In genomic region chr8:71395629-71396028, GRCm38 (mm10) we compare ENCODE assay signal across 8 mouse cellular contexts. TPM values are rescaled to one million over a fixed set of nuclear protein-coding genes. Genes with fewer than 3 reads are reported as not detected.
DNase-seq lines count a peak whose midpoint lies in the region; ATAC-seq and TF ChIP-seq lines count a peak whose summit lies in the region.

TSS of gene Ushbp1 (minus strand) at chr8:71395802.

- peaks cover 12% of the 10 kb centered on the region for H3K36me3 ChIP-seq in ES-Bruce4 (ENCODE audit: control insufficient read depth, insufficient read depth, low read length, poor library complexity, severe bottlenecking)
- peaks cover 10% of the 10 kb centered on the region for H3K36me3 ChIP-seq in intestine, embryonic 16.5 days (ENCODE audit: control insufficient read depth, insufficient read depth, low read length)
- H3K36me3 ChIP-seq in stomach, embryonic 15.5 days: peaks cover 7% of the 10 kb centered on the region; the same call in 1 of the 2 replicates

- no peaks in the 10 kb centered on the region for H3K4me1 ChIP-seq in ES-Bruce4 (ENCODE audit: control insufficient read depth, insufficient read depth, low read length)
- H3K4me1 ChIP-seq in intestine, embryonic 16.5 days (ENCODE audit: control insufficient read depth, insufficient read depth, low read length): peaks cover 7% of the 10 kb centered on the region
- peaks cover 12% of the 10 kb centered on the region for H3K4me1 ChIP-seq in stomach, embryonic 15.5 days

- no peaks in the 10 kb centered on the region for H3K27me3 ChIP-seq in ES-Bruce4 (ENCODE audit: control insufficient read depth, insufficient read depth, low read length, poor library complexity, severe bottlenecking)
- no peaks in the 10 kb centered on the region for H3K27me3 ChIP-seq in intestine, embryonic 16.5 days (replicated peaks; ENCODE audit: control insufficient read depth, insufficient read depth, low read length)
- no peaks in the 10 kb centered on the region for H3K27me3 ChIP-seq in stomach, embryonic 15.5 days (replicated peaks)

- no peaks in the 10 kb centered on the region for H3K9me3 ChIP-seq in ES-Bruce4 (replicated peaks; ENCODE audit: control insufficient read depth, insufficient read depth, low read length, poor library complexity, severe bottlenecking)
- H3K9me3 ChIP-seq in intestine, embryonic 16.5 days (ENCODE audit: control insufficient read depth, low read length): no peaks in the 10 kb centered on the region
- no peaks in the 10 kb centered on the region for H3K9me3 ChIP-seq in stomach, embryonic 15.5 days

- H3K27ac ChIP-seq in ES-Bruce4 (ENCODE audit: insufficient read depth, low read length): peak within 1 kb of the TSS; percentile 21; the same call in 1 of the 2 replicates
- peak within 1 kb of the TSS; percentile 39 for H3K27ac ChIP-seq in intestine, embryonic 16.5 days (ENCODE audit: low read length)
- H3K27ac ChIP-seq in stomach, embryonic 15.5 days: peak within 1 kb of the TSS; percentile 66

- no peak for TF ChIP-seq EP300 in ES-Bruce4 (IDR thresholded peaks at IDR 0.05; ENCODE audit: insufficient read depth, low read depth, low read length)

- ATAC-seq in intestine, embryonic 16.5 days: no peak
- no peak for ATAC-seq in stomach, embryonic 15.5 days (ENCODE audit: insufficient read depth, low FRiP score, low read depth)
- ATAC-seq in megakaryocyte progenitor cell, adult 5-6 weeks (replicated peaks; ENCODE audit: poor library complexity): no peak

- TF ChIP-seq CTCF in ES-Bruce4 (IDR thresholded peaks at IDR 0.05; ENCODE audit: low read depth, low read length): no peak

- TF ChIP-seq POLR2A in ES-Bruce4 (IDR thresholded peaks at IDR 0.05; ENCODE audit: insufficient read depth, low read length): no peak

- DNase-seq in adrenal gland, adult 8-10 months: peak; percentile 53
- DNase-seq in heart, adult 11 months: peak; percentile 99
- peak; percentile 58 to 70 for DNase-seq in lung, adult 18-20 months
- no peak for DNase-seq in embryo, embryonic 10 days (ENCODE audit: low spot score)

- peak within 1 kb of the TSS; percentile 51 for H3K4me3 ChIP-seq in ES-Bruce4 (ENCODE audit: low read depth, low read length)
- H3K4me3 ChIP-seq in intestine, embryonic 16.5 days (ENCODE audit: low read length): peak within 1 kb of the TSS; percentile 65
- peak within 1 kb of the TSS; percentile 76 for H3K4me3 ChIP-seq in stomach, embryonic 15.5 days (replicated peaks)

- H3K4me2 ChIP-seq in intestine, embryonic 16.5 days (ENCODE audit: low read depth, low read length): peak within 1 kb of the TSS; percentile 41
- H3K4me2 ChIP-seq in stomach, embryonic 15.5 days: peak within 1 kb of the TSS; percentile 44

- H3K9ac ChIP-seq in ES-Bruce4 (ENCODE audit: low read depth, poor library complexity, severe bottlenecking): peak within 1 kb of the TSS; percentile 89; the same call in 1 of the 2 replicates
- H3K9ac ChIP-seq in intestine, embryonic 16.5 days (ENCODE audit: low read depth, low read length): 0 out of 2 replicates have a peak within 1 kb of the TSS, but pooled peaks have one; percentile 21
- no peak within 1 kb of the TSS for H3K9ac ChIP-seq in stomach, embryonic 15.5 days

- 80% methylated on average over 9 of the region's 9 CpGs for WGBS in intestine, embryonic 16.5 days
- whole genome bisulfite sequencing in stomach, embryonic 15.5 days: 80% methylated on average over 9 of the region's 9 CpGs

RNA-seq across cellular contexts. Expression of gene Ushbp1, which starts in this region (rescaled TPM):
- not detected in 2 replicates for polyA plus RNA-seq in ES-Bruce4 (2011; ENCODE audit: insufficient read depth, insufficient read length, low read depth, missing spikeins)
- total RNA-seq in adrenal gland, adult 8-10 months (2022): 10 to 100 TPM; 11.4 to 25.1 (median 18.2) TPM
- 10.8 and 10.9 TPM in 2 replicates for polyA plus RNA-seq in intestine, embryonic 16.5 days (2015; fragmentation: Nextera tagmentation; extraction: Ambion mirVana)
- 10.8 and 10.9 TPM in 2 replicates for polyA plus RNA-seq in stomach, embryonic 15.5 days (2015; fragmentation: Nextera tagmentation; extraction: Ambion mirVana)
- not detected in 2 replicates for total RNA-seq in megakaryocyte progenitor cell, adult 5-6 weeks (2015)
- not detected in 2 replicates for total RNA-seq in megakaryocyte progenitor cell, adult 5-6 weeks (2017)

Comparison
In these comparisons a context has a peak if more than half of its experiments do, and no peak if none do; other contexts are left out.
1. RNA of gene Ushbp1 (total RNA-seq): 11.4 to 25.1 TPM in adrenal gland, adult 8-10 months; not detected in megakaryocyte progenitor cell, adult 5-6 weeks; every median in the first group is over 10 times any median in the second.
2. RNA of gene Ushbp1 (polyA plus RNA-seq): 10.8 to 10.9 TPM in stomach, embryonic 15.5 days and 10.8 to 10.9 TPM in intestine, embryonic 16.5 days; not detected in ES-Bruce4; every median in the first group is over 10 times any median in the second.
3. Peak in every context shown above with its lines, with median percentiles within 50 percentile points of each other: H3K27ac ChIP-seq and H3K4me3 ChIP-seq.